Mouse (Mus musculus) small intestine, adult 2 months (tissue): ENCODE results near the gene Tnnt1.
"Not testable (repeated sequence)": the region's sequence is repeated elsewhere in the genome, so short reads cannot be mapped to it uniquely, and the experiment has no call there.

Experiments used
- CTCF ChIP-seq: fragments of 200-500 bp; IDR thresholded peaks from 2 replicates; pipeline ENCODE4 v1.5.1; 2012; ENCODE audit warnings: low read depth, mild to moderate bottlenecking, control low read depth, inconsistent platforms, low read length, moderate library complexity, mixed read lengths; ENCODE audit not compliant: insufficient replicate concordance, insufficient read length; ENCODE audit errors: extremely low read depth
- POLR2A ChIP-seq: fragments of 200-500 bp; IDR thresholded peaks from 2 replicates; pipeline ENCODE4 v1.6.1; 2012; ENCODE audit warnings: low read depth, mild to moderate bottlenecking, control low read depth, inconsistent platforms, low read length, moderate library complexity

- TF ChIP-seq POLR2A, result not testable (repeated sequence)
- TF ChIP-seq CTCF, result peak; percentile 56; the same call in 1 of the 2 replicates
Observed at GRCm38 (mm10) chr7:4524212-4524922, 8.2 kb upstream of the Tnnt1 start, which contains the start of gene Tnni3.
